Mouse (Mus musculus) gastrocnemius, adult 2 months (tissue): ENCODE data around the gene Plppr3. TPM values are rescaled to one million over a fixed set of nuclear protein-coding genes. Genes with fewer than 3 reads are reported as not detected.

ENCODE experiments used
- DNase-seq: peaks from one replicate; pipeline ENCODE4 v3.0.0; 2022
- H3K27ac ChIP-seq: fragments of 200-600 bp; 2 replicates; pipeline ENCODE4 v1.8.1; 2022; ENCODE audit warnings: mild to moderate bottlenecking
- H3K4me3 ChIP-seq: fragments of 200-600 bp; 2 replicates; pipeline ENCODE4 v1.8.1; 2022; ENCODE audit warnings: mild to moderate bottlenecking, moderate library complexity
- CTCF ChIP-seq: fragments of 200-600 bp; IDR thresholded peaks from 2 replicates; pipeline ENCODE4 v1.8.1; 2022; ENCODE audit warnings: antibody characterized with exemption, mild to moderate bottlenecking, moderate library complexity
- intact Hi-C: fragments of 180-260 bp; cut with DNase I; formaldehyde crosslinking; loops from one replicate; pipeline ENCODE4 v1.15.1; 2025
- total RNA-seq, 2 experiments: library from RNA; stranded (reverse); gene quantifications; 2 replicates each; pipeline ENCODE4 v1.2.3; 2021

The Plppr3 gene
- total RNA-seq, 2 experiments from 2014 or later = 0.17 TPM; not detected in 1

- intact Hi-C loops = loop anchor here (2.0 kb wide), 1 partner anchor 27 kb away; no protein-coding TSS in a partner anchor
- no peak overlapping the region for H3K27ac ChIP-seq
- no peak for TF ChIP-seq CTCF
- DNase-seq = peak; percentile 16
- peak overlapping the region; percentile 74 for H3K4me3 ChIP-seq
These were observed 632 bp downstream of the Plppr3 start for GRCm38 (mm10) chr10:79873715-79874289.

- Histone ChIP-seq H3K27ac (no peak overlapping the region), H3K4me3 (no peak overlapping the region)
- no peak for DNase-seq
- intact Hi-C loops = loop anchor here (2.0 kb wide), 1 partner anchor 27 kb away; no protein-coding TSS in a partner anchor
- TF ChIP-seq CTCF = no peak
These were observed 1.1 kb downstream of the Plppr3 start for GRCm38 (mm10) chr10:79873313-79873712.

- no peak for DNase-seq
- TF ChIP-seq CTCF = no peak
- no peak overlapping the region for H3K4me3 ChIP-seq
These were observed 1.6 kb downstream of the Plppr3 start for GRCm38 (mm10) chr10:79872862-79873261.

GRCm38 (mm10) chr10:79871845-79872244, 2.6 kb downstream of the Plppr3 start:
- intact Hi-C loops = loop anchor here (2.0 kb wide), 1 partner anchor 29 kb away; no protein-coding TSS in a partner anchor

More at GRCm38 (mm10) chr10:79872862-79873261, 1.6 kb downstream of the Plppr3 start:
- intact Hi-C loops = loop anchor here (2.0 kb wide), 1 partner anchor 28 kb away; no protein-coding TSS in a partner anchor
- no peak overlapping the region for H3K27ac ChIP-seq

GRCm38 (mm10) chr10:79866601-79867000, 7.8 kb downstream of the Plppr3 start:
- no peak for DNase-seq
- Histone ChIP-seq H3K27ac (no peak overlapping the region), H3K4me3 (no peak overlapping the region)
- TF ChIP-seq CTCF = no peak
- intact Hi-C loops = no loop called here

More at GRCm38 (mm10) chr10:79871845-79872244, 2.6 kb downstream of the Plppr3 start:
- H3K27ac ChIP-seq = no peak overlapping the region
- DNase-seq = no peak
- H3K4me3 ChIP-seq = no peak overlapping the region
- no peak for TF ChIP-seq CTCF

- intact Hi-C loops = no loop called here
- Histone ChIP-seq H3K27ac (no peak overlapping the region), H3K4me3 (no peak overlapping the region)
- TF ChIP-seq CTCF = peak; percentile 16; the same call in 1 of the 2 replicates
- peak; percentile 53 for DNase-seq
These were observed 8.6 kb downstream of the Plppr3 start for GRCm38 (mm10) chr10:79865801-79866295.

- intact Hi-C loops = no loop called here
- H3K4me3 ChIP-seq = no peak overlapping the region
- no peak for TF ChIP-seq CTCF
- no peak overlapping the region for H3K27ac ChIP-seq
- DNase-seq = peak; percentile 33
These were observed 9.2 kb downstream of the Plppr3 start for GRCm38 (mm10) chr10:79865189-79865601.

- no peak for TF ChIP-seq CTCF
- DNase-seq = peak; percentile 27
- intact Hi-C loops = no loop called here
- no peak overlapping the region for H3K4me3 ChIP-seq
- no peak overlapping the region for H3K27ac ChIP-seq
These were observed 9.9 kb downstream of the Plppr3 start for GRCm38 (mm10) chr10:79864351-79865188.

GRCm38 (mm10) chr10:79862925-79863324, 11.5 kb downstream of the Plppr3 start:
- Histone ChIP-seq H3K4me3 (no peak overlapping the region), H3K27ac (no peak overlapping the region)
- no peak for DNase-seq
- TF ChIP-seq CTCF = no peak
- intact Hi-C loops = no loop called here

GRCm38 (mm10) chr10:79862049-79862788, 12.2 kb downstream of the Plppr3 start:
- intact Hi-C loops = no loop called here
- no peak overlapping the region for H3K4me3 ChIP-seq
- no peak overlapping the region for H3K27ac ChIP-seq
- no peak for TF ChIP-seq CTCF
- no peak for DNase-seq

- Histone ChIP-seq H3K27ac (no peak overlapping the region), H3K4me3 (no peak overlapping the region)
- intact Hi-C loops = no loop called here
- no peak for DNase-seq
- TF ChIP-seq CTCF = no peak
These were observed 13.0 kb downstream of the Plppr3 start for GRCm38 (mm10) chr10:79861230-79862048.
